Mouse (Mus musculus) brain, embryonic 18.5 days (tissue): ENCODE measurements around the gene Tssk3.
"Not testable (repeated sequence)": the region's sequence is repeated elsewhere in the genome, so short reads cannot be mapped to it uniquely, and the experiment has no call there.

ENCODE experiments used
- DNase-seq: peaks from one replicate; pipeline ENCODE4 v3.0.0-alpha.2; 2012; ENCODE audit warnings: low read depth, low spot score

Tssk3 gene

DNA sequence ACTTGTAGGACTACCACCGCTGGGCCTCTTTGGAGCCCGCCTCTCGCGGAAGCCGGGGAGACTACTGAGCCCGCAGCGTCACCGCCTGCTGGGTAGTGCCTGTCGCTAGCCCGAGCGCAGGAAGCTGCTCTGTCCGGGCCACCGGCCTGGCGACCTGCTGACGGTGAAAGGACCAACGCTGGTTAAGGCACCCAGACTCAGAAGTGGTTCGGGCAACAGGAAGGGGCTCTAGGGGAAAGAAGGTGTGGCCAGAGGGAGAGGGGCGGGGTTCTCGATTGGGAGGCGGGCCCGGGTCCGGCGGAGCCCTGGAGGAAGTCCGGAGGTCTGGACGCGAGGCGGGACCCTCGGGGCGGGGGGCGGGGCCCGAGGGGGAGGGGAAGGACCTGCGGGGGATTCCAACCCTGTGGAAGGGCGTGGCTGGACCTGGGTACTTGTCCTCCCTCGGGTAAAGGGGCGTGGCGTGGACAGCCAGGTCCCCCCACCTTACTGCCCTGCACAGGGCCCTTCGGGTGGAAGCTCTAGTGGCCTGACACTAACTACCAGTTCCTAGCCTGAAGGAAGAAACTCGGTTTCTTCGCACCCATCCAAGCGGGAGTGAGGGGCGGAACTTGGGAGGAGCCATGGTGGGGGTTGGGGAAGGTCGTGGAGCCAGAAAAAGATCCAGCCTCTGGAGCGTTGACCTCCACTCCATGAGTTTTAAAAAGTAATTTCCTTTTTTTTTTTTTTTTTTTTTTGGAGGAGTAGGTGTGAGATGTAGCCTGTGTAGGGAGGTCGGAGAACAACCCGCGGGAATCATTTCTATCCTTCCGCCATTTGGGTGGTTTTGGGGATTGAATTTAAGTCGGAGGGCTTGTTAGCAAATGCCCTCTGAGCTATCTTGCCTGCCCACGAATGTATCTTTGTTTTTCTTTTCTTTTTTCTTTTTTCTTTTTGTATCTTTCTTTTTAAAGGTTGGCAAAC lies 10.1 kb upstream of the Tssk3 start:
- no peak for DNase-seq

DNA sequence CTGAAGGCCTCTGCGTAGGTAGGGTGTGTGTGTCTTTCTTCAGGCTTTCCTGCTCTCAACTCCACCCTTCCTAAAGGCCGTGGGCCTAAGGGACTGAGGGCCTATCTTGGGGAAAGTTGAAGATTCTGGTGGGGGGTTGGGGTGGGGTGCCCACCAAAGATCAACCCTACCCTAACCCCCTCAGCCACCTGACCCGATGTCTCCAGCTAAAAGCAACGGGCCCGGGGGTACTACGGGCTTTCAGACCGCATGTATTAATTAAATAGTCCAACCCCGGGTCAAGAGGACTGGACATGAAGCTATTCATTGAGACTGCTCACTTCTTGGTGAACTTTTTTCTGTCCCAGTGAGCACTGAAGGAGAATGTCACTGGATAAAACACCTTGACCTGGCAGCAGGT lies 9.2 kb upstream of the Tssk3 start:
- DNase-seq, result no peak

DNA sequence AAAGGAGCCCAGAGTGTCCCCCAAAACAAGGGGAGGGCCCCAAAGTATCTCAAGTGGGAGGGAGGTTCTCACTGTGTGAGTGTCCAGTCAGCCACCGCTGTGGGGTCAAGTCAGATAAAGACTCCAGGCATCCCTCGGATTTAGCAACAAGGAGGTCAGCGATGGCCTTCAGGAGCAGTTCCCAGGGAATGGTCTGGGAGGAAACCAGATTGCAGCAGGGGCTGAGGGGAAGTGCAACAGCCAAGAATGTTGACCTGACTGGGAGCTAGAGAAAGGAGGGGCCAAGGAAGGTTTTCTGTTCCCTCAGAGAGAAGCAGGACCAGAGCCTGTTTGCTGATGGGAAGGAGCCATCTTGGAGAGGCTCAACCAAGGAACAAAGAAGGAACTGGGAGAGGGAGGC lies 8.1 kb upstream of the Tssk3 start:
- no peak for DNase-seq

DNA sequence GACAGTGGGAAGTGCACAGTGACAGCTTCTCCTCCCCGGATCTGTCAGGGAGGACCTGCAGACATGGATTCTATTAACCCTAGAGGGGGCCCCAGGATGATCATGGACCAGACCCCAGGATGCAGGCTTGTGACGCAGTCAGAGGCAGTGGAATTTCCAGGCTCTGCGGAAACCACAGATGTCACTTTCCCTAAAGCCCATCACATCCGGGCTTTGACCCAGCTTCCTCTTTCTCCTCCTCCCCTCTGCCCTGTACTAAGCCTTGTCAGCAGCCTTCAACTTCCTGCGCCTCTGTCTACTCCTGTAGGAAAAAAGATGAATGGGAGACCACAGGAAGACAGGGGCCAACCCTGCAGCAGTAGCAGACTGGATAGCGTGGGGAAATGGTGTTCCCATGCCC lies 5.8 kb upstream of the Tssk3 start:
- no peak for DNase-seq

DNA sequence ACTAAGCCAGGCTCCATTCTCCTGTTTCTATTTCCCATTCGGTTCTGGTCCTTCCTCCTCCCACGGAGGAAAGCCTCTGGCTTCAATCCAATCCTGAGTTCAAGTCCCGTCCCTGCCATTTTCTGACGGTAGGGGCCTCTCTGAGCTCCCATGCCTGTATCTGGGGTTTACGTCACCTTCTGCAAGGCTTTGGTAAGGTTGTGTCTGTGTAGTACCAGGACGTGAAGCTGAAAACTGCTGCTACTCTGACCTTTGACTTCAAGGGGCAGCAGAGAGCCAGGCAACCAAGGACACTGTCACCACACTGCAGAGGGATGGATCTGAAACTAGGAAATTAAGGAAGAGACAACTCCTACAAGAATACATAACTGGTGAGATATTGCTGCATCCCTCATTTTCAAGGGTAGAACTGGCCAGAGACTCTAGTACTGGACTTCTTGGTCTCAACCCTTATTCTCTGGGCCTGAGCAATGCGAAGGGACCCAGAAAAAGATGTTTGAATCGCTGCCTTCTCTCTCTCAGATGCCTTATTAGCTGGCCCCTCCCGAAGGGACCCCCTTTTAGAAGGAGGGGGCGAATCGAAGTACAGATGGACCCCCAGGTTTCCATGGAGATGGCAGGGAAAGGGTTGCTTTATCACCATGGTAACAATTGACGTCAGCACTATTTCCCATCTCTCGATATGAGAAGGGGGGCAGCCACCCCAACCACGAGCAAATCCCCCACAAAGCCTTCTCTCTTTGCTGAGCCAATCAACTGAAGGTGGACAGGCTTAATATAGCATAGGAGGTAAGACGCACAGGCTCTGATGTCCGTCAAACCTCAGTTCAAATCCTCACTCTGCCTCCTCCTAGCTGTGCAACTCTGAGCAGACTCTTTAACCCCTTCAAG lies 5.1 kb upstream of the Tssk3 start:
- DNase-seq, result peak; percentile 83

DNA sequence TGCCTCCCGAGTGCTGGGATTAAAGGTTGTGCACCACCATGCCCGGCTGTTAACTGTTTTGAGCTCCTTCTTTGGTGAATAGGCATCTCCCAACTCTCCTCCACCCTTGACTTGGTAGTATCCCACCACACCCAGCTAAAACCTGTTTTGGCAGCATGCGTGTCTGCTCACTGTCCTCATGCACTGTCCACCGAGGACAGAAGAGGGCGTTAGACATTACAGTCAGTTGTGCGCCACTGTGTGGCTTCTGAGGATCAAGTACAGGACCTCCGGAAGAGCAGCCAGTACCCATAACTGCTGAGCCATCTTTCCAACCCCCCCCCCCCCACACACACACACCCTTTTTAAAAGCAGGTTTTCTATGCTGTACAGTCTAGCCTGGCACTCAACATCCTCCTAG lies 3.9 kb upstream of the Tssk3 start:
- no peak for DNase-seq

DNA sequence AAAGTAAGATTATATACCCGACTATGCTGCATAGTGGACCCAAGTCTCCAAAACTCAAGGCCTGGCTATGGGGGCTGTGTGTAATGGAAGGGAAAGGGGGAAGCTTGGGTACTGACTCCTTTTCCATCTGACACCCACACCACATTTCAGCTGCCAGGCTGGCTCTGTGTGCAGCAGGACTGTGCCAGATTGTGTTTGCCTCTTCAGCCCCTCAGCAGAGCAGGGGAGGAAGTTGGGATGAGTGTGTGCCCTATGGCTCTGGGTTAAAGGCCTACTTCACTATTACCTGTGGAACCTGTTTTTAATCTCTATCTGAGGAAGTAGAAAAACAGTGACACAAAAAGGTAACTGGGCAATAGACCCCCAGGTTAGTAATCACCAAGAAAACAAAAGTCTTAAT lies 9.7 kb downstream of the Tssk3 start:
- DNase-seq, result no peak

DNA sequence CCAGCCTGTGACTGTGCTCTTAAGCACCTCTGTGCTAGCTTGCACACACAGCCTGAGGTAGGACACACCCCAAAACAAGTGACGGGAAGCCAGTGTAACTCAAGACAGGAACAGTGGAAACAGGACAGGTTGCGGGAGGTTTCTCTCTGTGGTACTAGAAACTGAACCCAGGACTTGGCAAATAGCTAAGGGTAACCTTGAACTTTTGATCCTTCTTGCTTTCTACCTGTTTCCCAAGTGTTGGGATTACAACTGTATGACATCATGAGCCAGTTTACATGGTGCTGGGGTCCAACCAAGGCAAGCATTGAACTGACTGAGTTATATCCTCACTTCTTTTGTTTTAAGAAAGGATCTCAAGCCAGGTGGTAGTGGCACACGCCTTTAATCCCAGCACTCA lies 11.0 kb downstream of the Tssk3 start:
- no peak for DNase-seq

DNA sequence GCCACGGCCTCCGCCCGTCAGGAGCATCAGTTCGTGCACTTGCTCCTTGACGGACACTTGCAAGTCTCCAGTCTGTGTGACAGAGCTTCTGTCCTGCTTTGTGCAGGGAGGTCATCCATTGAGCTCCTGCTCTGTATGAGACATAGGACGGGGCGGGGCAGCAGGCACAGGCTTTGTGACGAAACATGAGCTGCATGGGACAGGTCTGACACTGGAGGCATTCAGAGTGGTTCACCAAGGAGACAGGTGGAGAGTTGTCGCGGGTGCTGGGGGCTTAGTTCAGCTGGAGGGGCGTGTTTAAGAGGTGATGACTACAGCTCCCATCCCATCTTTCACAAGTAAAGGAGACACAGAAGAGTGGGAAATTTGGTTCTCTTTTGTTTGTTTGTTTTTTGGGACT lies 14.8 kb downstream of the Tssk3 start:
- no peak for DNase-seq

DNA sequence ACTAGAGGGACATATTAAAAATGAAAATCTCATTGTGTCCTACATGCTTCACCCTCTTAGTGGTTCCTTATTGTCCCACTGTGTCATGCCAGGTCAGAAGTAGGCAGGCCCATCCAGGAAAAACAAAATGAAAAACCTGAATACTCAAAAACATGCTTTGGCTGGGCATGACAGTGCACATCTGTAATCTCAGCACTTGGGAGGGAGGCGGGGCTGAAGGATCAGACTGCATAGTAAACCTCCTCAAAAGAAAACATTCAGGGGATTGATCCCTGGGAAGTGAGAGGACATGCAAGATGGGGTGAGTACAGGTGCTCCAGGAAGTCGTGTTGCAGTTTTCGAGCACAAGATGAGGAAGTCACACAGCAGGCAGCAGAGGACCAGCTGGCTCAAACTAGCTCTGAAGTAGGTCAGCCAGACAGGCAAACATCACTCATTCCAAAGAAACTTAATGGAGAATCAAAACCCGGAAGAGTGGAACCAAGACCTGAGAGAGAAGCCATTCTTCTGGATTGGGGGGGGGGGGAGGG lies 26.5 kb downstream of the Tssk3 start:
- DNase-seq, result no peak

DNA sequence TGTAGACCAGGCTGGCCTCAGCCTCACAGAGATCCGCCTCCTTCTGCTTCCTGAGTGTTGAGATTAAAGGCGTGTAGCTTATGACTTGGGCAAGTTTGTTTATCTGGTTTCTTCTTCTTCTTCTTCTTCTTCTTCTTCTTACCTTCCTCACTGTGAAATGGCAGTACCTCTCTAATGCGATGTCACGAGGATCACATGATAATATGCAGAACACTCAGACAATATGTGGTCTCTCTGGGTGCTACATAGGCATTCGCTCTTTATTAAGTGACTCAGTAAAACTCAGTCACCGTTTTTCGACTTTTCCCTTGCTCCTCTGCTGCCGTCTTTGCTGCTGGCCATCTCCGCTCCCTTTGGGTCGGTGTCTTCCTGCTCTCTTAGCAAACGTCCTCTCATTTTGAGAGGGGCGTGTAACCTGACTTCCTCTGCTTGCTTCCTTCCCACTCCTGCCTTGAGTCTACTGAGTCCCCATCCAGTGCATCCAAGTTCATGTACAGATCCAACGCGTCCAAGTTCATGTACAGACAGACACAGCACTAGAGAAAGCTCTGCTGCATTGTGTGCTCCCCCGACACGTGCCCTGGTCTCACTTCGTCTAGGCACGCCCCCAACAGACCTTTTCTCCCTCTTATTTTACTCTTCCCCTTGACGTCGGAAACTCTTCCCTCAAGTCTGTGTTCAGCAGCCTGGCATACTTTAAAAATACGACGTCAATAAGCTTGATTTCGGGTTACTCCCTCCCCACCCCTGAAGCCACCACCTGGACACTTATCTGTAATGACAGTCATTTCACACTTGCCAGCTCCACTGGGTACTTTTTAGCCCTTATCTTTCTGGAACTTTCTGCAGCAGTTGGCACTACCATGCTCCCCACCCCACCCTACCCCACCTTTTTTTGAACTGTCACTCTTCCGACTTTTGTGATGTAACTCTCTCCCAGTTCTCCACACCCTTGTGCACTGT lies 27.4 kb downstream of the Tssk3 start:
- no peak for DNase-seq

DNA sequence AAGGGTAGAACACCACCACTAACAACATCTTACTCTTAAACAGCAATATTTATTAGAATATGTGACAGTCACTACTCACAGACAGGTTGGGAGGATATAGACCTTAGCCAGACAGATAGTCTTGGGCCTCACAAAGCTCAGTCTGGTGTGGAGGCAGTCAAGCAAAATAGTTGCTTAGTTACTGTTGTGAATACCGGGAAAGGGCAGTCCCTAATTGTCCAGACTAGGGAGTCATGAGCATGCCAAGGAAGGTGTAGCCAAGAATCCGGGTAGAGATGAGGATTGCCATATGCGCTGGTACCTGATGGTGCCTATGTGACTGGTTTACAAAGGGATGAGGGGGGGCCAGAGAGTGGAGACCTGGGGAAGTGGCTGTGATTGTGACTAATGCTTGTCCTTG lies 28.7 kb downstream of the Tssk3 start:
- no peak for DNase-seq

DNA sequence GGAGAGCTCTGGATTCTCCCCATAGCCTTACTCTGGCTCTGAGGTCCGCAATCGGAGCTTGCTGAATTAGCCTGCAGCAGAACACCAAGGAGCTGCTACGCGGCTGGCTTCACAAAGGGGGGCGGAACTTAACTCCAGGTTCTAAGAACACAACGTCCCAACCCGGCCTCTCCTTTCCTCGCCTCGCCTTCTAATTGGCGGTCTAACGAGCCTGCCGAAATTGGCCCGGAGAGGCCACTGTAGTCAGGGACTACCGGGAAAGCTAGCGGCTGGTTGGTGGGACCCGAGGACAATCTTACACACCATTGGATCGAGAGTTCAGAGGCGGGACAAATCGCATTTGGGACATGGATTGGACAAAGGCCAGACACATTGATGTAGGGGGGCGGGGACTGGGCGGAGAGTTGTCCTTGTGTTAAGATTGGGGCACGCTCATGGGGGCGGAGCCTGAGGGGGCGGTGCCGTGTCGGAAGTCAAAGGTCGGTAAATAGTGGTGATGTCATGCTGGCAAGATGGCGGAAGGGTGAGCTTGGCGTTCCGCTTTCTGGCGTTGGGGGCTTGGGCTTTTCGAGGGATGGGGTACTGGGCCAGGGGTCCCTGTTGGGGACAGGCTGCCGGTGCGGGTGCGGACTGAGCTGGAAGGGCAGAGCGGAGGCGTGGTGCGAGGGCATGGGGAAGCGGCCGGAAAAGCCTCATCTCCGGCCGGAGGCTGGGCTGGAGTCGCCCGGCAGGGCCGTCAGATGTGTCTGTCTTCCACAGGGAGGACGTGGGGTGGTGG lies 29.4 kb downstream of the Tssk3 start, which contains the start of gene Bsdc1:
TSS of gene Bsdc1 (plus strand) at position 399 of the 778 bp plus-strand sequence.
- peak; percentile 99 for DNase-seq

DNA sequence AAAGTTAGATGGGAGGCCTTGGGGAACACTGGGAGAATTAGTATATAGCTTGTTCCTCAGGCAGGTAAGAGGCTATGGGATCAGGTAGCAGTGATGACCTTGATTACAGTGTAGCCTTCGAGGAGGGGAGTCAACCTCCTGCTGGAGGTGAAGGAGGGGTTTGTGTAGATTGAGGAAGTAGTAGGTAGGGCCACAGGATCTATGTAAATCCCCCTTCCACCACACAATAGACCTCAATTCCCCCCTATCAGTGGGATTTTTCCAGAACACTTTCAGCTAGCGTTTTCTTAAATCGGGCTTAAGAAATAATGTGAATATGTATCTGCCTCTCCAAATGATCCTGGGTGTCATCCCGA lies 30.0 kb downstream of the Tssk3 start:
- no peak for DNase-seq

DNA sequence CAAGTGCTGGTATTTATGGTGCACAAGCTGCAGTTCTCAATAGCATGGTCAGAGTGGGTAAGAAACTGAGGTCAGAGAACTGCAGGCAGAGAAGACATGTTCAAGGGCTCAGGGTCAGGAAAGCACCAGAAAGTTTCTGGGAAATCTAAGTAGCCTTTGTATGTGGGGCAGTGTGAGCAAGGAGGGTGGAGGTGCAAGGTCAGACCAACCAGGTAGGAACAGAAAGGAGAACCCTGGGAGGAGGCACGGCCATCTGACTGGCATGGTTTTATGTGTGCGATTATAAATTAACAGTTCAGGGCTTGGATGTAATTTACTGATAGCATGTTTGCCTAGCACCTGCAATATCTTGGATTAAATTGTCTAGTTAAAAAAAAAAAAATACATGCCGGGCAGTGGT lies 31.1 kb downstream of the Tssk3 start:
- DNase-seq, result no peak

DNA sequence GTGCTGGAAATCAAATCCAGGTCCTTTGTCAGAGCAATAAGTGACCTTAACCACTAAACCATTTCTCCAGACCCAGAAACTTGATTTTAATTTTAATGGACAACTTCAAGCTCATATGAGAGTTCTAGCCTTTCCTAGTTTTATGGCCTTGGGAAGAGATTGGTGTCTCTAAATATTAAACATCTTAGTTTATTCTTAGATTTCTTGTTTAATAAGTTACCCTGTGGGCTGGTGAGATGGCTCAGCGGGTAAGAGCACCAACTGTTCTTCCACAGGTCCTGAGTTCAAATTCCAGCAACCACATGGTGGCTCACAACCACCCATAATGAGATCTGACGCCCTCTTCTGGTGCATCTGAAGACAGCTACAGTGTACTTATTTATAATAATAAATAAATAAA lies 33.5 kb downstream of the Tssk3 start:
- not testable (repeated sequence) for DNase-seq

DNA sequence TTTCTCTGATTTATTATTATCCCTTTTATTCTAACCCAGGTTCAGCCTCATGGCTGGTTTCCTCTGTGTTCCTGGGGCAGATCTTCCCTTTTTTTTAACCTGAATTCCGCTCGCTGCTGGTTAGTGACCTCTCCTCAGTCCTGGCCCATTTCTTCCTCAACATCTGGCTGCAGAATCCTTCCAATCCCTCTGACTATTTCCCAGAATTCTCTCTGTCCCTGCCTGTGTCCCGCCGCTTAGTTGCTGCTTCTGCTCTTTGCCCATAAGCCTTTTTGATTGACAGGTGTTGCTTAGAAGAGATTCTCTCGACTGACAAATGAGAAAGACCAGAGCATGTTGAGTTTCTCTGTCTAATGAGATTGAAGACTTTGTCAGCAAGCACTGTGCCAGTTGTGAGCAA lies 34.7 kb downstream of the Tssk3 start:
- no peak for DNase-seq

DNA sequence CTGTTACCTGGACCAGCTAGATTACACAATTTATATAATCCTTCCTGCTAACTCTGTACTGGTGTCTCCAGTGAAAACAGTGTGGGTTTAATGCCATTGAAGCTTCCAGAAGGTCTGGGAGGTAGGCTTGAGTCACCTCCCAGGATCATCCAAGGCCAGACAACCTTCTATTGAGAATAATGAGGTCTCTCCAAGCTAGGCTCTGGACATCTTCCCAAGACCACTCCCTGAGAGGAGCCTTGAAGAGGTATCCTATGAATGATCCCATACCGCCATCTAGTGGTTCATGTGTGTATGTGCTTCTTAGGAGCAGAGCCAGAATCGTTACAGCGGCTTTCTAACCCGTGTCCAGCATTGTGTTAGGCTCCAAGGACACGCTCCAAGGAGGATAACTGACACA lies 35.6 kb downstream of the Tssk3 start:
- DNase-seq, result peak; percentile 67

DNA sequence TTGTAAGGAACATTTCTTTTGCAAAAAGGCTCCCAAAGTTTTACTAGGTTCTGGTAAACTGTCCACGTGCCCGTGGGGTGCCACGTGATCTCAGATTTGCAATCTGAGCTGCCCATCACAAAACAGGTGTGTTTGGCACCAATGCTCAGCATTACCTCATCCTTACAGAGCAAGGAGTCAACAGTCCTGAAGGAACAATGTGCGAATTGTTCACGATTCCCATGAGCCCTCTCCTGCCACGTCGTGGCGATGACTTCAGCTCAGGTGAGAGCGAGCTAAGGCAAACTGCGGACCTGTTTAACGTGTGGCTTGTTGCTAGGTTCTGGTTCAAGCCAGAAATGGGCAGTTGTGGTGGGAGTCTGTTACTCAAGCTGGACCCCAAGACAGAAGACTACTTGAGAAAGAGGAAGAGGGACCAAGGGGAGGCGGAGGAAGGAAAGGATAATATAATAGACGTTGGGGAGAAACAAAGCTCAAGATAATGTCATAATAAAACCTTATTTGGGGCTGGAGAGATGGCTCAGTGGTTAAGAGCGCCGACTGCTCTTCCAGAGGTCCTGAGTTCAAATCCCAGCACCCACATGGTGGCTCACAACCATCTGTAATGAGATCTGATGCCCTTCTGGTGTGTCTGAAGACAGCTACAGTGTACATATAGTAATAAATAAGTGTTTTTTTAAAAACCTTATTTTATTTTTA lies 39.2 kb downstream of the Tssk3 start:
- DNase-seq, result no peak

DNA sequence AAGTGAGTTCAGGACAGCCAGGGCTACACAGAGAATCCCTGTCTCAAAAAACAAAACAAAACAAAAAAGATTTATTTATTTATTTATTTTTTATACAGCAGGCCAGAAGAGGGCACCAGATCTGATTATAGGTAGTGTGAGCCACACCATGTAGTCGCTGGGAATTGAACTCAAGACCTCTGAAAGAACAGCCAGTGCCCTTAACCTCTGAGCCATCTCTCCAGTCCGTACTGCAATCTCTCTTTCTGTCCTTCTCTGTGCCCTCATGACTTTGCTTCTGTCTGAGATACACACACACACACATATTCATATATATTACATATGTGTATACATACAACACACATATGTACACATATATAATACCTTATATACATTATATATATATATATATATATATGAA lies 40.0 kb downstream of the Tssk3 start:
- no peak for DNase-seq
